Mouse (Mus musculus) liver, embryonic 14.5 days (tissue): ENCODE results near the gene Dnah3.

Experiments used
- CTCF ChIP-seq: IDR thresholded peaks from 2 replicates; pipeline ENCODE4 v1.5.1; 2016; ENCODE audit warnings: antibody characterized with exemption, low read depth, control low read depth
- EP300 ChIP-seq: IDR thresholded peaks from 2 replicates; pipeline ENCODE4 v1.6.1; 2016; ENCODE audit warnings: antibody characterized with exemption, low read depth

- TF ChIP-seq EP300 (no peak), CTCF (no peak)
Measured at GRCm38 (mm10) chr7:119959091-119959490, 136.0 kb downstream of the Dnah3 start.
